Mouse (Mus musculus): ENCODE results near the gene Strn. TPM values are rescaled to one million over a fixed set of nuclear protein-coding genes. Genes with fewer than 3 reads are reported as not detected.

Strn gene
- polyA plus RNA-seq, 1 experiment = 5.6 TPM

- Histone ChIP-seq H3K4me1 (ENCODE audit: control insufficient read depth, insufficient read depth, insufficient read length, low read length) (peaks cover 8% of the 10 kb centered on the region; the same call in 1 of the 2 replicates), H3K27ac (ENCODE audit: insufficient read depth, low read depth, low read length) (no peak overlapping the region), H3K27me3 (ENCODE audit: control insufficient read depth, insufficient read depth, low read length) (no peaks in the 10 kb centered on the region), H3K36me3 (ENCODE audit: control insufficient read depth, insufficient read depth, low read length) (no peaks in the 10 kb centered on the region), H3K4me3 (ENCODE audit: low read depth, low read length) (no peak overlapping the region)
- 82% methylated on average over 6 of the region's 6 CpGs for WGBS
- TF ChIP-seq POLR2A (IDR thresholded peaks at IDR 0.05; ENCODE audit: low read depth, low read length) (no peak), CTCF (IDR thresholded peaks at IDR 0.05; ENCODE audit: extremely low read depth, insufficient read length, insufficient replicate concordance, low read depth, low read length) (peak; percentile 33; the same call in 1 of the 2 replicates)
Observed at GRCm38 (mm10) chr17:78611117-78611516, 125.9 kb downstream of the Strn start.

- WGBS = 88% methylated on average over 13 of the region's 13 CpGs
- H3K27ac ChIP-seq (ENCODE audit: insufficient read depth, low read depth, low read length) = no peak overlapping the region
- peaks cover 8% of the 10 kb centered on the region; the same call in 1 of the 2 replicates for H3K4me1 ChIP-seq (ENCODE audit: control insufficient read depth, insufficient read depth, insufficient read length, low read length)
- no peaks in the 10 kb centered on the region for H3K36me3 ChIP-seq (ENCODE audit: control insufficient read depth, insufficient read depth, low read length)
- no peak for TF ChIP-seq POLR2A (IDR thresholded peaks at IDR 0.05; ENCODE audit: low read depth, low read length)
- TF ChIP-seq CTCF (IDR thresholded peaks at IDR 0.05; ENCODE audit: extremely low read depth, insufficient read length, insufficient replicate concordance, low read depth, low read length) = no peak
- no peak overlapping the region for H3K4me3 ChIP-seq (ENCODE audit: low read depth, low read length)
- H3K27me3 ChIP-seq (ENCODE audit: control insufficient read depth, insufficient read depth, low read length) = no peaks in the 10 kb centered on the region
Observed at GRCm38 (mm10) chr17:78609191-78609855, 127.7 kb downstream of the Strn start.

- Histone ChIP-seq H3K27me3 (ENCODE audit: control insufficient read depth, insufficient read depth, low read length) (no peaks in the 10 kb centered on the region), H3K4me1 (ENCODE audit: control insufficient read depth, insufficient read depth, insufficient read length, low read length) (peaks cover 8% of the 10 kb centered on the region; the same call in 1 of the 2 replicates), H3K4me3 (ENCODE audit: low read depth, low read length) (no peak overlapping the region), H3K27ac (ENCODE audit: insufficient read depth, low read depth, low read length) (no peak overlapping the region), H3K36me3 (ENCODE audit: control insufficient read depth, insufficient read depth, low read length) (no peaks in the 10 kb centered on the region)
- no peak for TF ChIP-seq POLR2A (IDR thresholded peaks at IDR 0.05; ENCODE audit: low read depth, low read length)
- no peak for TF ChIP-seq CTCF (IDR thresholded peaks at IDR 0.05; ENCODE audit: extremely low read depth, insufficient read length, insufficient replicate concordance, low read depth, low read length)
- WGBS = 72% methylated on average over 8 of the region's 8 CpGs
Observed at GRCm38 (mm10) chr17:78608716-78609115, 128.3 kb downstream of the Strn start.

GRCm38 (mm10) chr17:78608135-78608670 is 128.8 kb downstream of the Strn start:
- 17% methylated on average over 16 of the region's 16 CpGs for WGBS
- H3K27ac ChIP-seq (ENCODE audit: insufficient read depth, low read depth, low read length) = peak overlapping the region; percentile 40; the same call in 1 of the 2 replicates
- TF ChIP-seq CTCF (IDR thresholded peaks at IDR 0.05; ENCODE audit: extremely low read depth, insufficient read length, insufficient replicate concordance, low read depth, low read length) (no peak), POLR2A (IDR thresholded peaks at IDR 0.05; ENCODE audit: low read depth, low read length) (no peak)

GRCm38 (mm10) chr17:78604431-78604830 is 132.6 kb downstream of the Strn start:
- Histone ChIP-seq H3K27me3 (ENCODE audit: control insufficient read depth, insufficient read depth, low read length) (no peaks in the 10 kb centered on the region), H3K4me3 (ENCODE audit: low read depth, low read length) (no peak overlapping the region), H3K4me1 (ENCODE audit: control insufficient read depth, insufficient read depth, insufficient read length, low read length) (peaks cover 8% of the 10 kb centered on the region; the same call in 1 of the 2 replicates), H3K36me3 (ENCODE audit: control insufficient read depth, insufficient read depth, low read length) (no peaks in the 10 kb centered on the region), H3K27ac (ENCODE audit: insufficient read depth, low read depth, low read length) (no peak overlapping the region)
- 70% methylated on average over 6 of the region's 6 CpGs for WGBS
- TF ChIP-seq CTCF (IDR thresholded peaks at IDR 0.05; ENCODE audit: extremely low read depth, insufficient read length, insufficient replicate concordance, low read depth, low read length) = peak; percentile 91
- TF ChIP-seq POLR2A (IDR thresholded peaks at IDR 0.05; ENCODE audit: low read depth, low read length) = no peak

More at GRCm38 (mm10) chr17:78608135-78608670, 128.8 kb downstream of the Strn start:
- Histone ChIP-seq H3K27me3 (ENCODE audit: control insufficient read depth, insufficient read depth, low read length) (no peaks in the 10 kb centered on the region), H3K4me1 (ENCODE audit: control insufficient read depth, insufficient read depth, insufficient read length, low read length) (peaks cover 8% of the 10 kb centered on the region; the same call in 1 of the 2 replicates), H3K36me3 (ENCODE audit: control insufficient read depth, insufficient read depth, low read length) (no peaks in the 10 kb centered on the region), H3K4me3 (ENCODE audit: low read depth, low read length) (no peak overlapping the region)

GRCm38 (mm10) chr17:78603872-78604271 is 133.1 kb downstream of the Strn start:
- peak; percentile 69; the same call in 1 of the 2 replicates for TF ChIP-seq CTCF (IDR thresholded peaks at IDR 0.05; ENCODE audit: extremely low read depth, insufficient read length, insufficient replicate concordance, low read depth, low read length)
- TF ChIP-seq POLR2A (IDR thresholded peaks at IDR 0.05; ENCODE audit: low read depth, low read length) = no peak
- no peak overlapping the region for H3K4me3 ChIP-seq (ENCODE audit: low read depth, low read length)
- no peaks in the 10 kb centered on the region for H3K27me3 ChIP-seq (ENCODE audit: control insufficient read depth, insufficient read depth, low read length)
- no peak overlapping the region for H3K27ac ChIP-seq (ENCODE audit: insufficient read depth, low read depth, low read length)
- no peaks in the 10 kb centered on the region for H3K36me3 ChIP-seq (ENCODE audit: control insufficient read depth, insufficient read depth, low read length)
- peaks cover 8% of the 10 kb centered on the region; the same call in 1 of the 2 replicates for H3K4me1 ChIP-seq (ENCODE audit: control insufficient read depth, insufficient read depth, insufficient read length, low read length)
- WGBS = 14% methylated on average over 8 of the region's 8 CpGs

- Histone ChIP-seq H3K4me1 (ENCODE audit: control insufficient read depth, insufficient read depth, insufficient read length, low read length) (no peaks in the 10 kb centered on the region), H3K27me3 (ENCODE audit: control insufficient read depth, insufficient read depth, low read length) (no peaks in the 10 kb centered on the region), H3K4me3 (ENCODE audit: low read depth, low read length) (no peak overlapping the region), H3K27ac (ENCODE audit: insufficient read depth, low read depth, low read length) (no peak overlapping the region), H3K36me3 (ENCODE audit: control insufficient read depth, insufficient read depth, low read length) (no peaks in the 10 kb centered on the region)
- TF ChIP-seq POLR2A (IDR thresholded peaks at IDR 0.05; ENCODE audit: low read depth, low read length) = no peak
- no peak for TF ChIP-seq CTCF (IDR thresholded peaks at IDR 0.05; ENCODE audit: extremely low read depth, insufficient read length, insufficient replicate concordance, low read depth, low read length)
- 88% methylated on average over 14 of the region's 14 CpGs for WGBS
Observed at GRCm38 (mm10) chr17:78602316-78602715, 134.7 kb downstream of the Strn start.
